Mouse (Mus musculus): ENCODE data around the gene Wfdc1. TPM values are rescaled to one million over a fixed set of nuclear protein-coding genes. Genes with fewer than 3 reads are reported as not detected.

The Wfdc1 gene
- total RNA-seq, 2 experiments from 2014 or later: 6.3 to 6.7 TPM

DNA sequence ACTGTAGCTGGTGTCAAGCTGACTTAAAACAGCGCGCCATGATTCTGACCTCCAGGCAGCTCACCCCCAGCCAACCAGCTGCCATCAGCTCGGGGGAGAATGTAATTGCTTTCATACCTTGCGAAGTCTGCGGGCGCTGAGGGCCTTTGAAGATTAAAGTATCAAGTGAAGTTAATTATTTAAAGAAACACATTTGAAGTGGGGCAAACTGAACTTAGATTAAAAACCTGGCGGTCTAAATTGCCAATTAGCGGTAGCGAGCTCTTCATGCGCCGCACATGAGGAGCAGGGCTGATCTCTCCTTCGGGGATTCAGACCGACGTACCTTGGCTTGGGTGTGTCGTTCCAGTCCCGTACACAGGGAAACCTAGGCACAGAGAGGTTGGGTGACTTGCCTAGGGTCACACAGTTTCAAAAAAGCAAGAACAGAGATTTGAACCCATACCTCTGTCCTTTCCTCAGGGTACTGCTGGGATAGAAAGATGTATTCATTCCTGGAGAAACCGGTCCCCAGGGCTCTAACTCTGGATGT, 21.7 kb upstream of the Wfdc1 start:
- Histone ChIP-seq H3K27ac (no peak overlapping the region), H3K4me3 (no peak overlapping the region)
- no peak for TF ChIP-seq CTCF (conservative IDR thresholded peaks at IDR 0.05)
- DNase-seq (ENCODE audit: low spot score in 2 of 2): no peak

DNA sequence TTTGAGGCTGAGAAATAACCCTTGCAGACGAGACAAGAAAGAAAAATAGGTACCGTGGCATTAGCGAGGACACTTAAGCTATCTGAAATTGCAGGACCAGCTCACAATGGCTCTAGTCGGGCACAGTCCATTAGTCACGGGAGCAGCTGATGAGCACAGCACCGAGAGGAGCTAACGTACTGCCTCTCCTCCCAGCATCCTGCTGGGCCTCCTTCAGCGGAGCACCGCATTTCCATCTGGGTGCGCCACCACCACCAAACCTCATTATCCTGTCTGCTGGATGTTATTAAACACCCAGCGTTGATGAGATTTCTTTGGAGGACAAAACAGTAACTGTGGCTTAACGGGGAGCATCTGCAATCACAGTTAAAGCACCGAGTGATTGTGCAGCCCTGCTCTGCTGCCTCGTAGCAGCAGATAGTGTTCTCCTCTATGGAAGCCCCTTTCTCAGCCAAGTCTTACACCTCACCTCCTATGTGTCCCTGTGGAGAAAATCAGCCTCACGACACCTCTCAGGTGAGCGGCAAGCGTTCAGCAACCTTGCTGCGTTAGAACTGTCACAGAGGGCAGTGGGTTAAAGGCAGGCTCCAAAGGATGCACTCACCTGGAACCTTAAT, 21.1 kb upstream of the Wfdc1 start:
- DNase-seq (ENCODE audit: low spot score in 2 of 2): no peak
- TF ChIP-seq CTCF (conservative IDR thresholded peaks at IDR 0.05): no peak
- H3K4me3 ChIP-seq: no peak overlapping the region
- no peak overlapping the region for H3K27ac ChIP-seq

DNA sequence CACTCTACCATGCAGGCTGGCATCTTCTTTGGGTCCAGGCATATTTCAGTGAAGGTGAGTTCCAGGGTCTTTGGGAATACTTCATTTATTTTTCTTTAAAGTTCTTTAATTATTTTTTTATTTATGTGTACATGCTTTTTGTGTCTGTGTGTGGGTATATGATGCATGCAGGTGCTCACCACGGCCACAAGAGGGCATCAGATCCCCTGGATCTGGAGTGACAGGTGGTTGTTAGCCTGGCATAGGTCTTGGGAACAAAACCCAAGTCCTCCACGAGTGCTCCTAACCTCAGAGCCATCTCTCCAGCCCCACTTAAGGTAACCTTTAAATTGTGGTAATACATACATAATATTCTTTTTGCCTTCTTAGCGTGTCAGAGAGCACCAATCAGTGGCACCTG, 20.0 kb upstream of the Wfdc1 start:
- DNase-seq (ENCODE audit: low spot score in 2 of 2): no peak

DNA sequence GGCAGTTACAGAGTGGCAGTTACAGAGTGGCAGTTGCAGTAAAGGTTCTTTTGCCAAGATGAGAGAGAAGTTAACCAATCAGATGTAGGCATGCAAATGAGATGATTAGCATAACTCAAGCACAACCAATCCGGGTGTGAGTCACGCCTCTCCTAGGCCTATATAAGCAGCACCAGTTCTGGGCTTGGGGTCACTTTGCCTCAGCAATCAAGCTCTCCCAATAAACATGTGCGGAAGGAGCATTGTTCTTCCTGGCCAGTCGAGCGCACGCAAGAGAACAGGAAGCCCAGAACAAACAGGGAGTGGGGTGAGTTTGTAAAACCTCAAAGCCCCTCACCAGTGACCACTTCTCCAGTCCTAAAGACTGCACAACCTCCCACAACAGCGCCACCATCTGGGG, 19.3 kb upstream of the Wfdc1 start:
- DNase-seq (ENCODE audit: low spot score in 2 of 2): no peak
- Histone ChIP-seq H3K4me3 (no peak overlapping the region), H3K27ac (no peak overlapping the region)
- no peak; the same call in 1 of the 2 replicates for TF ChIP-seq CTCF (conservative IDR thresholded peaks at IDR 0.05)

More for the DNA sequence above, 20.0 kb upstream of the Wfdc1 start:
- Histone ChIP-seq H3K27ac (no peak overlapping the region), H3K4me3 (no peak overlapping the region)
- TF ChIP-seq CTCF (conservative IDR thresholded peaks at IDR 0.05): peak; percentile 49

- DNase-seq (ENCODE audit: low spot score in 2 of 2): no peak
- Histone ChIP-seq H3K27ac (no peak overlapping the region), H3K4me3 (no peak overlapping the region)
- TF ChIP-seq CTCF (conservative IDR thresholded peaks at IDR 0.05): no peak
These were observed 14.8 kb upstream of the Wfdc1 start for GRCm38 (mm10) chr8:119651324-119651723.

DNA sequence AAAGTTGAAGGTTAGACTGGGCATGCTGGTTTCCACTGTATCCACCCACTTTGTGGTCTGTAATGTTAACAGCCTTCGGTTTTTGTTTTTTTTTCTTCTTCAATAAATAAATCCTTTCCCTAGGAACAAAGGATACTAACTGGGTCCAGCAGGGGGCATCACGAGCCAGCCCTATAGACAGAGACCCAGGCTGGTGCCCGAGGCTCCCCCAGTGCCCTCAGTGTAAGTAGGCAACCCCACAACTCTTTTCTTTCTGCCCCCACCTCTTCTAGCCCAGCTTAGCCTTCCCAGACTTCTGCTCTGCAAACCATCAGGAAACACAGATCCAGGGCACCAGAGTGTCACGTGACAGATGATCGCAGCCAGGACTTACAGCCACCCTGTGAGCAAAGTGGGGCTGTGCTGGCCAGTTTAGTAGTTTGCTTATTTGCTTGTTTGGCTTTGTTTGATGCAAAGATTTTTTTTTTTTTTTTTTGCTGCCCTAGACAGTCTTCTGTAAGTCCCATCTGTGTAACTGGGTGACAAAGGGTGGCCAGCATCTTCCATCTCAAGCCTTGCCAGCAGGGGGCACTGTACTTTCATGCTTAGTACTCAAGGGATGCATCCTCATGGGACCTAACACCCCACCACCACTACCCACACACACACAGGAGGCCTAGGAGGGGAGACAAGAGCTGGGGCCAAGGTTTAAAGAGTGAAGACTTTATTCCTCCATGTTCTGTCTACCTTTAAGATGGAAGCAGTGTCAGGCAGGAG, 9.3 kb upstream of the Wfdc1 start:
- no peak for DNase-seq (ENCODE audit: low spot score in 2 of 2)
- Histone ChIP-seq H3K27ac (no peak overlapping the region), H3K4me3 (no peak overlapping the region)
- peak; percentile 59 for TF ChIP-seq CTCF (conservative IDR thresholded peaks at IDR 0.05)

- peak in 1 of 2 experiments; percentile 10 for DNase-seq (ENCODE audit: low spot score in 2 of 2)
- Histone ChIP-seq H3K27ac (peak overlapping the region; percentile 65), H3K4me3 (no peak overlapping the region)
- TF ChIP-seq CTCF (conservative IDR thresholded peaks at IDR 0.05): no peak
These were observed 5.1 kb upstream of the Wfdc1 start for GRCm38 (mm10) chr8:119661081-119661480.

- no peak for TF ChIP-seq CTCF (conservative IDR thresholded peaks at IDR 0.05)
- Histone ChIP-seq H3K27ac (peak overlapping the region; percentile 65), H3K4me3 (no peak overlapping the region)
- DNase-seq (ENCODE audit: low spot score in 2 of 2): no peak
These were observed 4.3 kb upstream of the Wfdc1 start for GRCm38 (mm10) chr8:119661892-119662291.

GRCm38 (mm10) chr8:119663440-119663839, 2.7 kb upstream of the Wfdc1 start:
- Histone ChIP-seq H3K27ac (no peak overlapping the region), H3K4me3 (no peak overlapping the region)
- no peak for TF ChIP-seq CTCF (conservative IDR thresholded peaks at IDR 0.05)
- no peak for DNase-seq (ENCODE audit: low spot score in 2 of 2)

GRCm38 (mm10) chr8:119665270-119665669, 895 bp upstream of the Wfdc1 start:
- no peak for DNase-seq (ENCODE audit: low spot score in 2 of 2)
- Histone ChIP-seq H3K27ac (peak overlapping the region; percentile 59; the same call in 1 of the 2 replicates), H3K4me3 (no peak overlapping the region)
- no peak for TF ChIP-seq CTCF (conservative IDR thresholded peaks at IDR 0.05)

- TF ChIP-seq CTCF (conservative IDR thresholded peaks at IDR 0.05): no peak
- no peak for DNase-seq (ENCODE audit: low spot score in 2 of 2)
- Histone ChIP-seq H3K27ac (no peak overlapping the region), H3K4me3 (no peak overlapping the region)
These were observed 2.3 kb downstream of the Wfdc1 start for GRCm38 (mm10) chr8:119668447-119668846.

- Histone ChIP-seq H3K4me3 (no peak overlapping the region), H3K27ac (no peak overlapping the region)
- no peak for DNase-seq (ENCODE audit: low spot score in 2 of 2)
- peak; percentile 71 for TF ChIP-seq CTCF (conservative IDR thresholded peaks at IDR 0.05)
These were observed 3.1 kb downstream of the Wfdc1 start for GRCm38 (mm10) chr8:119669284-119669683.

- TF ChIP-seq CTCF (conservative IDR thresholded peaks at IDR 0.05): no peak
- H3K4me3 ChIP-seq: no peak overlapping the region
- peak overlapping the region; percentile 39; the same call in 1 of the 2 replicates for H3K27ac ChIP-seq
- DNase-seq (ENCODE audit: low spot score in 2 of 2): no peak
These were observed 4.4 kb downstream of the Wfdc1 start for GRCm38 (mm10) chr8:119670419-119671091.
